Mouse (Mus musculus) midbrain, embryonic 13.5 days (tissue): ENCODE data around the gene Xrn1. TPM values are rescaled to one million over a fixed set of nuclear protein-coding genes. Genes with fewer than 3 reads are reported as not detected.

ENCODE experiments used
- ATAC-seq: fragments of 200-750 bp; cut with Nextera tagmentation; 2 replicates; pipeline ENCODE4 v1.8.0; 2017; ENCODE audit warnings: mild to moderate bottlenecking, moderate TSS enrichment, moderate library complexity
- H3K27ac ChIP-seq: fragments of 300-500 bp; sonication (generic); 2 replicates; pipeline ENCODE4 v1.5.1; 2015; ENCODE audit warnings: inconsistent platforms, mild to moderate bottlenecking, moderate library complexity
- H3K27me3 ChIP-seq: fragments of 300-500 bp; sonication (generic); 2 replicates; pipeline ENCODE4 v1.6.1; 2015; ENCODE audit warnings: mild to moderate bottlenecking, inconsistent platforms
- H3K36me3 ChIP-seq: fragments of 300-500 bp; sonication (generic); 2 replicates; pipeline ENCODE4 v1.6.1; 2015; ENCODE audit warnings: mild to moderate bottlenecking, inconsistent platforms
- H3K4me1 ChIP-seq: fragments of 300-500 bp; sonication (generic); replicated peaks from 2 replicates; pipeline ENCODE4 v1.6.1; 2015; ENCODE audit warnings: inconsistent platforms
- H3K4me2 ChIP-seq: fragments of 300-500 bp; sonication (generic); replicated peaks from 2 replicates; pipeline ENCODE4 v1.6.1; 2015; ENCODE audit warnings: moderate library complexity, mild to moderate bottlenecking, inconsistent platforms
- H3K4me3 ChIP-seq: fragments of 300-500 bp; sonication (generic); replicated peaks from 2 replicates; pipeline ENCODE4 v1.5.1; 2015; ENCODE audit warnings: mild to moderate bottlenecking, inconsistent platforms
- H3K9ac ChIP-seq: fragments of 300-500 bp; sonication (generic); replicated peaks from 2 replicates; pipeline ENCODE4 v1.6.1; 2015; ENCODE audit warnings: mild to moderate bottlenecking, inconsistent platforms
- H3K9me3 ChIP-seq: fragments of 300-500 bp; sonication (generic); 2 replicates; pipeline ENCODE4 v1.6.1; 2016; ENCODE audit warnings: mild to moderate bottlenecking, inconsistent platforms
- WGBS: fragments of 180-500 bp; shearing (Covaris S2); methylation state at CpG from one replicate; pipeline ENCODE4 v1.1.7; 2015; 5-methylcytosine and 5-hydroxymethylcytosine counted together
- polyA plus RNA-seq: library from polyadenylated mRNA; unstranded; fragments of >200 nt; fragmentation: Nextera tagmentation; extraction: Ambion mirVana; gene quantifications from 2 replicates; pipeline ENCODE4 v1.2.1, GENCODE M21; 2015

Gene Xrn1
- polyA plus RNA-seq, 1 experiment from 2014 or later: 20.1 TPM

DNA sequence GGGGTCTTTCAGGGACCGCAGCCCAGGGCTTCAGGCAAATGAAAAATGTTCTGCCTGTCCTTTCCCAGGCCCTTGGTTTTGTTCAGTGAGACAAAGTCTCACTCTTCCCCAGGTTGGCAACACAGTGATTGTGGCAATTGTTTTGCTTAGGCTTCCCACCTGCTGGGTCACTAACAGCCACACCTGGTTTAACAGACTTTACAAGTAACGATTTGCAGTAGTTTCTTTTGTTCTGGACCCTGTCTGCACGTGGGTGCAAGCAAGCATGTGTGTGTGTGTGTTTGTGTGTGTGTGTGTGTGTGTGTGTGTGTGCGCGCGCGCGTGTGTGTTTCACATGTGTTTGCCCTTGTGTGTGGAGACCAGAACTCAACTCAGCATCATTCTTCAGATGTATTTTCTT, 148.3 kb downstream of the Xrn1 start:
- WGBS: 85% methylated on average over 8 of the region's 8 CpGs
- no peaks in the 10 kb centered on the region for H3K27me3 ChIP-seq

More for the DNA sequence above, 148.3 kb downstream of the Xrn1 start:
- no peak for ATAC-seq
- H3K27ac ChIP-seq: no peak overlapping the region
- no peak overlapping the region for H3K9ac ChIP-seq
- H3K4me1 ChIP-seq: no peaks in the 10 kb centered on the region
- no peak overlapping the region for H3K4me2 ChIP-seq
- H3K4me3 ChIP-seq: no peak overlapping the region
- H3K9me3 ChIP-seq: peaks cover 25% of the 10 kb centered on the region
- no peaks in the 10 kb centered on the region for H3K36me3 ChIP-seq

Other genes starting within 250 kb of the Xrn1 start
- gene Trpc1, start 204.4 kb upstream of the Xrn1 start, polyA plus RNA-seq: 3.8 and 4.8 TPM in 2 replicates
- 2.5 and 2.8 TPM in 2 replicates for gene Pls1, start 109.4 kb upstream of the Xrn1 start, polyA plus RNA-seq
- gene Atr, start 97.2 kb upstream of the Xrn1 start, polyA plus RNA-seq: 16.2 and 17.8 TPM in 2 replicates
- gene Gk5, start 164.6 kb downstream of the Xrn1 start, polyA plus RNA-seq: 1.5 and 1.9 TPM in 2 replicates
- 49.6 and 52.4 TPM in 2 replicates for gene Tfdp2, start 241.5 kb downstream of the Xrn1 start, polyA plus RNA-seq